Mouse (Mus musculus): ENCODE measurements around the gene Cct3. TPM values are rescaled to one million over a fixed set of nuclear protein-coding genes. Genes with fewer than 3 reads are reported as not detected.
A peak's percentile ranks its signal among the peaks of the same experiment; 100 is the strongest.
"Not testable (repeated sequence)": the region's sequence is repeated elsewhere in the genome, so short reads cannot be mapped to it uniquely, and the experiment has no call there.

Cct3 gene
- polyA plus RNA-seq, 1 experiment from 2014 or later, result 444 TPM

DNA sequence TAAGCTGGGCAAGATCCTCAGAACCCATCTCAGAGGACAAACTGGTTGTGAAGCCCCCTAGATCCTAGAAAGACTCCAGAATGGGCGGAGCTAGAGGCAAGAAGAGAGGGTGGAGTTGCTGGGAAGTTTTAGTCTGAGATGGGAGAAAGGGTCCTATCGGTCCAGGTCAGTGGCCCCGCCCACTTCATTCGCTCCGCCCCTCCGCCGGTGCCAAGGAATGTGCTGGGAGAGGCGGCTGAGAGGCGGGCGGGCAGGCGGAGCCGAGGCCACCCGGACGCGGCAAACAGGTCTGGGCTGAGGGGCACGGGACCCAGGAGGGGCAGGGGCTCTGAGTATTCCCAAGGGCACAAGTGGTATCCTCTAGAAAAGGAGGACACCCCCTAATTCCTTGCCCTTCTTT, 67.4 kb downstream of the Cct3 start, which contains the start of gene Paqr6:
Gene Paqr6 (plus strand): TSS at position 248 of the 400 bp plus-strand sequence.
- Histone ChIP-seq H3K4me2 (ENCODE audit: low read length) (no peak within 1 kb of the TSS), H3K4me1 (ENCODE audit: control insufficient read depth, insufficient read depth, low read length) (no peaks in the 10 kb centered on the region), H3K27me3 (ENCODE audit: control insufficient read depth, insufficient read depth, low read depth, low read length) (peaks cover 4% of the 10 kb centered on the region; the same call in 1 of the 2 replicates), H3K36me3 (ENCODE audit: control insufficient read depth, insufficient read depth, low read length) (peaks cover 28% of the 10 kb centered on the region), H3K9me3 (replicated peaks; ENCODE audit: control insufficient read depth, low read length, poor library complexity, severe bottlenecking) (no peaks in the 10 kb centered on the region), H3K27ac (ENCODE audit: low read length) (no peak within 1 kb of the TSS), H3K9ac (ENCODE audit: low read depth, low read length) (no peak within 1 kb of the TSS), H3K4me3 (ENCODE audit: low read depth, low read length) (no peak within 1 kb of the TSS)
- WGBS, result 4% methylated on average over 16 of the region's 16 CpGs
- no peak for ATAC-seq

DNA sequence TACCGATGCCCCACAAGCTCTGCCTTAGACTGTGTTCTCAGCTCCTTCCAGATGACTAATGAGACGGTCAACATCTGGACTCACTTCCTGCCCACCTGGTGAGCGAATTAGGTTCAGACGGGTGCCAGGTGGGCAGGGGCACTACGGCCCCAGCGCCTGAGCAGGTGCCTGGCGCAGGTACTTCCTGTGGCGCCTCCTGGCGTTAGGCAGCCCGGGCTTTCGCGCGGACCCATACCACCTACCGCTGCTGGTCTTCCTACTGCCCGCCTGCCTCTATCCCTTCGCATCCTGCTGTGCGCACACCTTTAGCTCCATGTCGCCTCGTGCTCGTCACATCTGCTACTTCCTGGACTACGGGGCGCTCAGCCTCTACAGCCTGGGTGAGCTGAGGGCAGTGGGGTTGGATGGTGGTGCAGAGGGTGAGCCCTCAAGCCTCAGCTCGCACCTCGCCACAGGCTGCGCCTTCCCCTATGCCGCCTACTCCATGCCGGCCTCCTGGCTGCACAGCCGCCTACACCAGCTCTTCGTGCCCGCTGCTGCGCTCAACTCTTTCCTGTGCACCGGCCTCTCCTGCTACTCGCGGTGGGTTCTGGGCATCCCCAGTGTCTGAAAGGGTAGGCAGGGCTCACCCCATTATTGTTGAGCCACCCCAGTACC, 68.9 kb downstream of the Cct3 start:
- Histone ChIP-seq H3K4me3 (ENCODE audit: low read depth, low read length) (no peak overlapping the region), H3K27me3 (ENCODE audit: control insufficient read depth, insufficient read depth, low read depth, low read length) (peaks cover 4% of the 10 kb centered on the region; the same call in 1 of the 2 replicates), H3K9ac (ENCODE audit: low read depth, low read length) (no peak overlapping the region), H3K9me3 (replicated peaks; ENCODE audit: control insufficient read depth, low read length, poor library complexity, severe bottlenecking) (peaks cover 2% of the 10 kb centered on the region; the same call in 1 of the 2 replicates), H3K4me1 (ENCODE audit: control insufficient read depth, insufficient read depth, low read length) (no peaks in the 10 kb centered on the region), H3K36me3 (ENCODE audit: control insufficient read depth, insufficient read depth, low read length) (peaks cover 14% of the 10 kb centered on the region), H3K27ac (ENCODE audit: low read length) (no peak overlapping the region), H3K4me2 (ENCODE audit: low read length) (no peak overlapping the region)
- WGBS, result 33% methylated on average over 34 of the region's 34 CpGs
- ATAC-seq, result no peak

DNA sequence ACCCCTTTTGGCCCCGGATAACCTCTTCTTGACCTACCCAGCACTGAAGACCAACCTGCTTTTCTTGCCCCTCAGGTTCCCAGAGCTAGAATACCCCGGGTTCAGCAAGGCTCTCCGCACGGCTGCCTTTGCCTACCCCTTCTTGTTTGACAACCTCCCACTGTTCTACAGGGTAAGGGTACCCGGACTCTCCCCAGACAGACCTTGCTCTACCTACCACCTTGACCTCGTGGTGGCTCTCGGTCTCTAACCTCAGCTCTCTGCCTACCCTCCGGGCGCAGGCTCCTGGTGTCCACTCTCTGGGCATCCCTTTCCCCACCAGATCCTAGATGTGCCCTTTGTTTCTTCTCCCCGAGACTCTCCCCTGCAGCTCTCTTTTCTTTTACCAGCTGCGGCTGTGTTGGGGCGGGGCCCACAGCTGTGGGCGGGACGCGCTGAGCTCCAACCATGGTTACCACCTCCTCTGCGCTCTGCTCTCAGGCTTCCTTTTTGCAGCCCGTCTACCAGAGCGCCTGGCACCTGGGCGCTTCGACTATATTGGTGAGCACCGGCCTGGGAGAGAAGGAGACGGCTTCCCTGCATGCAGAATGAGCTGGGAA, 70.0 kb downstream of the Cct3 start:
- WGBS, result 1% methylated on average over 15 of the region's 22 CpGs
- H3K4me2 ChIP-seq (ENCODE audit: low read length), result peak overlapping the region; percentile 35; the same call in 1 of the 2 replicates
- H3K36me3 ChIP-seq (ENCODE audit: control insufficient read depth, insufficient read depth, low read length); H3K9ac ChIP-seq (ENCODE audit: low read depth, low read length); H3K27ac ChIP-seq (ENCODE audit: low read length); H3K4me1 ChIP-seq (ENCODE audit: control insufficient read depth, insufficient read depth, low read length); H3K27me3 ChIP-seq (ENCODE audit: control insufficient read depth, insufficient read depth, low read depth, low read length); H3K9me3 ChIP-seq (replicated peaks; ENCODE audit: control insufficient read depth, low read length, poor library complexity, severe bottlenecking): not testable (repeated sequence)
- peak overlapping the region; percentile 20 for H3K4me3 ChIP-seq (ENCODE audit: low read depth, low read length)
- peak; percentile 80 for ATAC-seq

DNA sequence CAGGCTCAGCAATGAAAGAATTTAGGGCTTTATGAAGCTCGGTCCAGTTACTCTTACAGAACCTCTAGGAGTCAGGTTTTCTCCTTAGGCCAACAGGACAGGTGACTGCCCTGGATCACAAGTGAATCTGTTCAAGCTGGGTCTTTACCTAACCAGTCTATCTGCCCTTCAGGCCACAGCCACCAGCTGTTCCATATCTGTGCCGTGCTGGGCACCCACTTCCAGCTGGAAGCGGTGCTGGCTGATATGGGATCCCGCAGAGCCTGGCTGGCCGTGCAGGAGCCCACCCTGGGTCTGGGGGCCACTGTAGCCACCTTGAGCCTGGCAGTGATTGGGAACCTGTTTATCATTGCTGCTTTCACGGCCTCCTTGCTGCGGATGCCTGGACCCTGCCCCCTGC, 70.6 kb downstream of the Cct3 start:
- H3K27me3 ChIP-seq (ENCODE audit: control insufficient read depth, insufficient read depth, low read depth, low read length); H3K4me1 ChIP-seq (ENCODE audit: control insufficient read depth, insufficient read depth, low read length); H3K9ac ChIP-seq (ENCODE audit: low read depth, low read length); H3K27ac ChIP-seq (ENCODE audit: low read length); H3K9me3 ChIP-seq (replicated peaks; ENCODE audit: control insufficient read depth, low read length, poor library complexity, severe bottlenecking); H3K36me3 ChIP-seq (ENCODE audit: control insufficient read depth, insufficient read depth, low read length); H3K4me2 ChIP-seq (ENCODE audit: low read length); H3K4me3 ChIP-seq (ENCODE audit: low read depth, low read length): not testable (repeated sequence)
- ATAC-seq, result 0 out of 2 replicates have a peak, but pooled peaks have one; percentile 33
- WGBS, result 50% methylated on average over 3 of the region's 7 CpGs

DNA sequence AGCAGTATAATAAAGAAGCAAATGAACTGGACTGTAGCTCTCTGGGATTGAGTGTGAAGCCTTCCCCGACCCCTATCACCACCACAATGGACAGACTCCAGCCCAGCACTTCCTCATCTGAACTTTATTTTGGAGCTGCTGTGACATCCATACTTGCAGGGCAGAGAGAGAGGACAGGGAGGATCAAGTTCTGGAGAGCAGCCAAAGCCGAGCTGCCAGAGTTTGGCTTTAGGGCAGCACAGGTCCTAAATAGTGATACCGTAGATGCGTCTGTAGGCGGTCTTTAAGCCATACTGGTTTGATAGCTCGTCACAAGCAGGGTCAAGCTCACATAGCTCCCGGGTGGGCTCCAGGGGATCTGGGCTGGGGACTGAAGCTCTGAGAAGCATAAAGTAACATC, 71.6 kb downstream of the Cct3 start:
- H3K9ac ChIP-seq (ENCODE audit: low read depth, low read length); H3K4me3 ChIP-seq (ENCODE audit: low read depth, low read length); H3K27me3 ChIP-seq (ENCODE audit: control insufficient read depth, insufficient read depth, low read depth, low read length); H3K9me3 ChIP-seq (replicated peaks; ENCODE audit: control insufficient read depth, low read length, poor library complexity, severe bottlenecking); ATAC-seq; H3K4me1 ChIP-seq (ENCODE audit: control insufficient read depth, insufficient read depth, low read length); H3K36me3 ChIP-seq (ENCODE audit: control insufficient read depth, insufficient read depth, low read length); H3K4me2 ChIP-seq (ENCODE audit: low read length); H3K27ac ChIP-seq (ENCODE audit: low read length): not testable (repeated sequence)
- 93% methylated on average over 7 of the region's 7 CpGs for WGBS

Other genes with a start within 250 kb of the Cct3 start
- 148 and 166 TPM in 2 replicates for gene Naxe, start 238.6 kb upstream of the Cct3 start, polyA plus RNA-seq (2015; fragmentation: Nextera tagmentation; extraction: Ambion mirVana)
- not detected in 2 replicates for gene Ttc24, start 218.8 kb upstream of the Cct3 start, polyA plus RNA-seq (2015; fragmentation: Nextera tagmentation; extraction: Ambion mirVana)
- gene Iqgap3, start 215.1 kb upstream of the Cct3 start, polyA plus RNA-seq (2015; fragmentation: Nextera tagmentation; extraction: Ambion mirVana), result 1.8 and 2.3 TPM in 2 replicates
- gene Mef2d, start 154.7 kb upstream of the Cct3 start, polyA plus RNA-seq (2015; fragmentation: Nextera tagmentation; extraction: Ambion mirVana), result 21.6 and 22.5 TPM in 2 replicates
- 0.18 and 0.21 TPM in 2 replicates for gene Rhbg, start 42.4 kb upstream of the Cct3 start, polyA plus RNA-seq (2015; fragmentation: Nextera tagmentation; extraction: Ambion mirVana)
- 0.16 TPM in 1 of 2 replicates, not detected in the other for gene Gm38392, start 9.9 kb upstream of the Cct3 start, polyA plus RNA-seq (2015; fragmentation: Nextera tagmentation; extraction: Ambion mirVana)
- 7.3 and 7.5 TPM in 2 replicates for gene Tsacc, start 117 bp upstream of the Cct3 start, polyA plus RNA-seq (2015; fragmentation: Nextera tagmentation; extraction: Ambion mirVana)
- gene Glmp, start 27.9 kb downstream of the Cct3 start, polyA plus RNA-seq (2015; fragmentation: Nextera tagmentation; extraction: Ambion mirVana), result 91.3 and 107 TPM in 2 replicates
- gene Tmem79, start 39.0 kb downstream of the Cct3 start, polyA plus RNA-seq (2015; fragmentation: Nextera tagmentation; extraction: Ambion mirVana), result 1.0 and 1.2 TPM in 2 replicates
- 61.4 and 65.7 TPM in 2 replicates for gene Smg5, start 39.1 kb downstream of the Cct3 start, polyA plus RNA-seq (2015; fragmentation: Nextera tagmentation; extraction: Ambion mirVana)
- gene Paqr6, start 67.5 kb downstream of the Cct3 start, polyA plus RNA-seq (2015; fragmentation: Nextera tagmentation; extraction: Ambion mirVana), result 1.2 and 1.9 TPM in 2 replicates
- not detected in 2 replicates for gene Bglap3, start 75.6 kb downstream of the Cct3 start, polyA plus RNA-seq (2015; fragmentation: Nextera tagmentation; extraction: Ambion mirVana)
- 1.3 TPM in 1 of 2 replicates, not detected in the other for gene Bglap2, start 81.6 kb downstream of the Cct3 start, polyA plus RNA-seq (2015; fragmentation: Nextera tagmentation; extraction: Ambion mirVana)
- gene Bglap, start 87.3 kb downstream of the Cct3 start, polyA plus RNA-seq (2015; fragmentation: Nextera tagmentation; extraction: Ambion mirVana), result 0.88 TPM in 1 of 2 replicates, not detected in the other
- gene Pmf1, start 113.2 kb downstream of the Cct3 start, polyA plus RNA-seq (2015; fragmentation: Nextera tagmentation; extraction: Ambion mirVana), result 18.3 and 19.2 TPM in 2 replicates
- 36.7 and 39.3 TPM in 2 replicates for gene Slc25a44, start 128.0 kb downstream of the Cct3 start, polyA plus RNA-seq (2015; fragmentation: Nextera tagmentation; extraction: Ambion mirVana)
- gene Sema4a, start 164.1 kb downstream of the Cct3 start, polyA plus RNA-seq (2015; fragmentation: Nextera tagmentation; extraction: Ambion mirVana), result 42.5 and 44.0 TPM in 2 replicates
- 51.0 and 59.7 TPM in 2 replicates for gene Lmna, start 212.8 kb downstream of the Cct3 start, polyA plus RNA-seq (2015; fragmentation: Nextera tagmentation; extraction: Ambion mirVana)
- 28.6 and 33.0 TPM in 2 replicates for gene Mex3a, start 235.3 kb downstream of the Cct3 start, polyA plus RNA-seq (2015; fragmentation: Nextera tagmentation; extraction: Ambion mirVana)

All from midbrain, embryonic 16.5 days (tissue).